Mouse (Mus musculus) myocyte (in vitro differentiated cells): ENCODE data around the gene Cfap61.

Source experiments
- CEBPB ChIP-seq: IDR thresholded peaks from 2 replicates; pipeline ENCODE4 v1.6.1; 2011; ENCODE audit warnings: mild to moderate bottlenecking, moderate library complexity; ENCODE audit not compliant: poor library complexity, insufficient read depth, severe bottlenecking
- E2F4 ChIP-seq: IDR thresholded peaks from one replicate; pipeline ENCODE4 v1.6.1; 2011; ENCODE audit warnings: mild to moderate bottlenecking, control low read depth, moderate library complexity; ENCODE audit not compliant: insufficient read depth
- MAX ChIP-seq: IDR thresholded peaks from one replicate; pipeline ENCODE4 v1.6.1; 2011; ENCODE audit warnings: low read depth, mild to moderate bottlenecking, control low read depth
- MYOG ChIP-seq, 3 experiments: IDR thresholded peaks; one replicate each; pipeline ENCODE4 v1.6.1; 2011; ENCODE audit warnings: control low read depth in 2 of 3, low read depth in 2 of 3, mild to moderate bottlenecking in 2 of 3; ENCODE audit not compliant: insufficient read length in 2 of 3, control insufficient read depth in 1 of 3, insufficient read depth in 1 of 3
- POLR2A ChIP-seq: IDR thresholded peaks from one replicate; pipeline ENCODE4 v1.6.1; 2011; ENCODE audit warnings: low read depth, mild to moderate bottlenecking, control low read depth, moderate library complexity; ENCODE audit not compliant: insufficient read length
- SRF ChIP-seq: IDR thresholded peaks from one replicate; pipeline ENCODE4 v1.6.1; 2011; ENCODE audit warnings: low read depth; ENCODE audit not compliant: control insufficient read depth, insufficient read length
- USF1 ChIP-seq: IDR thresholded peaks from one replicate; pipeline ENCODE4 v1.6.1; 2011; ENCODE audit warnings: low read depth, mild to moderate bottlenecking, control low read depth, moderate library complexity

- TF ChIP-seq POLR2A (no peak), MYOG (IDR thresholded peaks at IDR 0.05; ENCODE audit: control insufficient read depth in 1 of 3, insufficient read depth in 1 of 3, insufficient read length in 2 of 3, low read depth in 2 of 3) (no peak), E2F4 (no peak), MAX (no peak), USF1 (no peak), CEBPB (no peak), SRF (no peak)
Observed at GRCm38 (mm10) chr2:146080282-146080681, 145.7 kb downstream of the Cfap61 start.
